9 mouse cellular contexts compared by ENCODE assay signal in genomic region chr5:74641000-74641399, GRCm38 (mm10).
DNase-seq lines count a peak whose midpoint lies in the region; ATAC-seq and TF ChIP-seq lines count a peak whose summit lies in the region.
"Had no signal": no experiment of that assay in that cellular context is flagged by ENCODE, and none has a peak within 500 bp of the region (broad histone marks: within the 10 kb centered on the region; RNA-seq: fewer than 3 reads in every experiment).

No protein-coding gene starts in this region.

- no peaks in the 10 kb centered on the region for H3K27me3 ChIP-seq in liver, embryonic 14.5 days (ENCODE audit: control insufficient read depth, insufficient read depth, low read length)
- H3K27me3 ChIP-seq in lung, embryonic 16.5 days (ENCODE audit: control insufficient read depth, insufficient read depth, low read depth, low read length): no peaks in the 10 kb centered on the region
- H3K27me3 ChIP-seq: hindbrain, embryonic 15.5 days had no signal

- no peaks in the 10 kb centered on the region for H3K36me3 ChIP-seq in liver, embryonic 14.5 days (replicated peaks; ENCODE audit: control insufficient read depth, insufficient read depth, low read depth)
- H3K36me3 ChIP-seq in lung, embryonic 16.5 days (ENCODE audit: control insufficient read depth, insufficient read depth, low read length): no peaks in the 10 kb centered on the region
- H3K36me3 ChIP-seq: hindbrain, embryonic 15.5 days had no signal

- no peak overlapping the region for H3K9ac ChIP-seq in liver, embryonic 14.5 days (replicated peaks)
- no peak overlapping the region for H3K9ac ChIP-seq in lung, embryonic 16.5 days (ENCODE audit: low read length)
- H3K9ac ChIP-seq: hindbrain, embryonic 15.5 days had no signal

- 37% methylated on average over 6 of the region's 6 CpGs for WGBS in liver, embryonic 14.5 days (ENCODE audit: insufficient replicate concordance)
- 39% methylated on average over 6 of the region's 6 CpGs for WGBS in lung, embryonic 16.5 days

- no peaks in the 10 kb centered on the region; a peak in 1 of 4 replicates for H3K4me1 ChIP-seq in liver, embryonic 14.5 days (replicated peaks; ENCODE audit: control insufficient read depth in 2 of 2, insufficient read depth in 2 of 2, low read length in 1 of 2)
- H3K4me1 ChIP-seq in lung, embryonic 16.5 days (replicated peaks; ENCODE audit: control insufficient read depth, insufficient read depth, low read length): no peaks in the 10 kb centered on the region
- H3K4me1 ChIP-seq: hindbrain, embryonic 15.5 days had no signal

- peak; percentile 40 for DNase-seq in CD4-positive, CD25-positive, alpha-beta regulatory T cell, adult 2 months (ENCODE audit: low read depth, low spot score)
- peak; percentile 6 to 17 (median 9) for DNase-seq in liver, embryonic 14.5 days (ENCODE audit: low read depth in 3 of 3, low spot score in 3 of 3)
- DNase-seq in liver: no peak
- DNase-seq in c-Kit-positive CD71-positive TER-119-negative erythroid progenitor cells, embryonic 14.5 days (ENCODE audit: low read depth): peak; percentile 9
- DNase-seq in heart, postnatal 4 days: peak; percentile 51
- DNase-seq in spleen, postnatal 4 days (ENCODE audit: low spot score in 2 of 2): no peak

- H3K4me3 ChIP-seq in liver, embryonic 14.5 days (ENCODE audit: insufficient read depth in 1 of 2, low read depth in 2 of 2, low read length in 2 of 2): no peak overlapping the region
- no peak overlapping the region for H3K4me3 ChIP-seq in lung, embryonic 16.5 days (ENCODE audit: low read length)
- H3K4me3 ChIP-seq: hindbrain, embryonic 15.5 days had no signal

- no peak overlapping the region for H3K27ac ChIP-seq in liver, embryonic 14.5 days
- no peak overlapping the region for H3K27ac ChIP-seq in lung, embryonic 16.5 days (ENCODE audit: low read length)
- H3K27ac ChIP-seq: hindbrain, embryonic 15.5 days had no signal

- peak; percentile 62 for TF ChIP-seq CTCF in liver, embryonic 14.5 days (IDR thresholded peaks at IDR 0.05; ENCODE audit: low read depth)

- no peaks in the 10 kb centered on the region for H3K9me3 ChIP-seq in liver, embryonic 14.5 days (ENCODE audit: control insufficient read depth, low read length)
- H3K9me3 ChIP-seq in lung, embryonic 16.5 days (ENCODE audit: control insufficient read depth, low read length): no peaks in the 10 kb centered on the region
- H3K9me3 ChIP-seq: hindbrain, embryonic 15.5 days had no signal

- ATAC-seq in CD4-positive, CD25-positive, alpha-beta regulatory T cell, adult 4 months: no peak
- ATAC-seq in liver, embryonic 14.5 days (ENCODE audit: insufficient read depth): no peak
- 0 out of 2 replicates have a peak, but pooled peaks have one; percentile 43 for ATAC-seq in lung, embryonic 16.5 days (ENCODE audit: low read depth)

- no peak overlapping the region for H3K4me2 ChIP-seq in liver, embryonic 14.5 days (ENCODE audit: low read depth)
- no peak overlapping the region for H3K4me2 ChIP-seq in lung, embryonic 16.5 days (ENCODE audit: low read depth, low read length)
- H3K4me2 ChIP-seq: hindbrain, embryonic 15.5 days had no signal

- no peak for TF ChIP-seq EP300 in liver, embryonic 14.5 days (IDR thresholded peaks at IDR 0.05; ENCODE audit: low read depth)

Comparison
In these comparisons a context has a peak if more than half of its experiments do, and no peak if none do; other contexts are left out.
1. DNase-seq: peak in CD4-positive, CD25-positive, alpha-beta regulatory T cell, adult 2 months (single experiment), liver, embryonic 14.5 days (3 of 3), c-Kit-positive CD71-positive TER-119-negative erythroid progenitor cells, embryonic 14.5 days (single experiment) and heart, postnatal 4 days (single experiment); none in liver (single experiment) and spleen, postnatal 4 days (0 of 2).